Mouse (Mus musculus): ENCODE results near the gene Tnr. TPM values are rescaled to one million over a fixed set of nuclear protein-coding genes. Genes with fewer than 3 reads are reported as not detected.
A peak's percentile ranks its signal among the peaks of the same experiment; 100 is the strongest.

Tnr gene
- polyA plus RNA-seq, 1 experiment from 2014 or later = 0.50 TPM

DNA sequence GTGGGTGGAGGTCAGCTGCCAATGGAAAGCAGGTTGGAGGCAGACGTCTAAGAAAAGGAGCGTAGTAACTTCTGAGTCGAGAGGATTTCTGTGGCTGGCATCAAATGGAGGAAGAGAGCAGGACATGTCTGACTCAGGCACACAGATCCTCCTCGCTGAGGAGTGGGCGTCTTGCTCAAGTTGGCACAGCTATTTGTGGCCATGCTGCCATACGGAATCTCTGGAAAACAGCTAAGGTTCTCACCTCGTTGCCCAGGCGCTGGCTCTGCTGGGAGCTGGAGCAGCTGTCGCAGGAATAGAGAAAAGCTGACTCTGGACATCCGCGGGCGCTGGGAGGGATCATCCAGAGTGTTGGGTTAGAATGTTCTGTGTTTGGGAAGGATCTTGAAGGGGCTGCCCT is 250.1 kb downstream of the Tnr start:
- Histone ChIP-seq H3K9ac (replicated peaks) (no peak overlapping the region), H3K27me3 (0 out of 2 replicates have a peak, but pooled peaks cover 2% of the 10 kb centered on the region), H3K9me3 (no peaks in the 10 kb centered on the region), H3K27ac (replicated peaks) (no peak overlapping the region), H3K36me3 (no peaks in the 10 kb centered on the region), H3K4me1 (peaks cover 11% of the 10 kb centered on the region; the same call in 1 of the 2 replicates), H3K4me3 (no peak overlapping the region), H3K4me2 (replicated peaks) (no peak overlapping the region)
- WGBS = 81% methylated on average over 12 of the region's 12 CpGs
- no peak for ATAC-seq (ENCODE audit: low FRiP score, low read depth)

DNA sequence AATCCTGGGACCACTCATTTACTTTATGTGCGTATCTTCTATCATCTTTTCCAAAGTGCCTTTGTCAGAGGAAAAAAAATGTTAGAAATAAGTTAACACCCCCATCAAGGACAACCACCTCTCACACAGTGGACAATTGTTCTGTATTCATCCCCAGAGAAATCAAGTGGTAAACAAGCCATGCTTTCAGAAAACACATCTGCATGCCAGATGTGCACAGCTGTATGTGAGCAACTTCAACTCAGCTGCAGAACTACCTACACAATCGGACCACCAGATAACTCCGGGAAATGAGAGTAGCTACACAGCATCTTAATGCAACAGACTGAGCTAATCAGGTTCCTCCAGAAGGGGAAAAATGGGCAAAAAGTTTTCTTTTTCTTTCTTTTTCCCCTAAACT is 251.6 kb downstream of the Tnr start:
- H3K9me3 ChIP-seq = no peaks in the 10 kb centered on the region
- ATAC-seq (ENCODE audit: low FRiP score, low read depth) = no peak
- 84% methylated on average over 3 of the region's 3 CpGs for WGBS

DNA sequence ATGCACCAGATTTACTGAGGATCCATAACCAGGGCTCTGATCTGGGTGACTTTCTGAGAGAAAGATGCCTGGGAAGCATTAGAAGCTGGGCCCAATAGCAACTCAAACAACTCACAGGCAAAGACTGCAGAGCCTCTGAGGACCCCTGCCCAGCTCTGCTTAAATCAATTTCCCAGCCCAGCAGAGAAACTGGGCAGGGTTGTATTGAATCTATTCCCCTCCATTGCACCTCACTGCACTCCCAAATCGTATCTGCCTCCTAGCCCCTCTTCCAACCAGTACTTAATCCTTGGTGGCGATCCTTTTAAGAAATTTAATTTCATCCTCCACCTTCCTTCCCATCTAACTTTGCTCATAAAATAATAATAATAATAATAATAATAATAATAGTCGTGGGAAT is 253.5 kb downstream of the Tnr start:
- no peak overlapping the region for H3K4me3 ChIP-seq
- whole genome bisulfite sequencing = 46% methylated on average over 3 of the region's 3 CpGs
- no peak overlapping the region for H3K27ac ChIP-seq (replicated peaks)
- H3K9ac ChIP-seq (replicated peaks) = no peak overlapping the region
- no peak overlapping the region for H3K4me2 ChIP-seq (replicated peaks)
- peaks cover 11% of the 10 kb centered on the region; the same call in 1 of the 2 replicates for H3K4me1 ChIP-seq
- H3K36me3 ChIP-seq = no peaks in the 10 kb centered on the region
- H3K27me3 ChIP-seq = 0 out of 2 replicates have a peak, but pooled peaks cover 2% of the 10 kb centered on the region
- H3K9me3 ChIP-seq = no peaks in the 10 kb centered on the region
- no peak for ATAC-seq (ENCODE audit: low FRiP score, low read depth)

More for the DNA sequence above, 251.6 kb downstream of the Tnr start:
- Histone ChIP-seq H3K36me3 (no peaks in the 10 kb centered on the region), H3K27ac (replicated peaks) (no peak overlapping the region), H3K4me3 (no peak overlapping the region), H3K27me3 (0 out of 2 replicates have a peak, but pooled peaks cover 2% of the 10 kb centered on the region), H3K4me2 (replicated peaks) (no peak overlapping the region), H3K4me1 (peaks cover 11% of the 10 kb centered on the region; the same call in 1 of the 2 replicates), H3K9ac (replicated peaks) (no peak overlapping the region)

DNA sequence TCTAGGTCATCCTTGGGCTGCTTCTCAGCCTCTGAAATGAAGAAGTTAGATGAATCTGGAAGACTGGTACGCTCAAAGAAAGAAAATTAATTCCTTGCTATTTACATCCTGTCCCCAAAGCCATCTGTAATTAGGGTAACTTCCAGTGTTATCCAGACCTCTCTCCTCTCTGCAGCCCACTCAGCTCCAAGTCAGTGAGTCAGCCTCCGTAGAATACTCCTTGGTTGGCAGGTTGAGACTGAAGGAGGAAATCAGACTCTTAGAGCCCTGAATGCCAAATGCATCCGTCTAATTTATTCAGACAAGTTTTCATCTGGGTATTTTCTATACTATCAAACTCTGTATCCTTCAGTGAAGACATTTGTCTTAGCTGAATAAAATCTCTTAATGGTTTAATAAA is 255.9 kb downstream of the Tnr start:
- H3K27me3 ChIP-seq = no peaks in the 10 kb centered on the region

DNA sequence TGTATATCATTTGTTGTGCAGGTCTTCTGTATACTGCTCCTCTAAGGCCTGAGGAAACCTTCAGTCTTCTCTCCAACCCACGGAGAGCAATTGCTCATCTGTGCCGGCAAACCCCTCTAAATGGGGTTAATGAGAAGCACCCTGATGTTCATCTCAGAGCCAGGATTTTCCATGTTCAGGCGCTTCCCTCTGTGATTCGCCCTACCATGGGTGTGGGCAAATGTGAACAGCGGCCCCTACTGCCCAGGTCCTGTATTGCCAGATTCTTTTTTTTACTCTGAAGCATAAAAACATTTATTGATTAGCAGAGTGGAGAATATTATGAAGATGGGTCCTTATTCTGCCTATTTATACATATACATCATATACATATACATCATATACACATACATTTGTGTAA is 260.3 kb downstream of the Tnr start:
- H3K9ac ChIP-seq (replicated peaks) = no peak overlapping the region
- H3K4me1 ChIP-seq = no peaks in the 10 kb centered on the region
- WGBS = 28% methylated on average over 5 of the region's 5 CpGs
- peak; percentile 34; the same call in 1 of the 2 replicates for ATAC-seq (ENCODE audit: low FRiP score, low read depth)
- H3K4me2 ChIP-seq (replicated peaks) = no peak overlapping the region
- no peak overlapping the region for H3K4me3 ChIP-seq
- H3K27ac ChIP-seq (replicated peaks) = no peak overlapping the region
- no peaks in the 10 kb centered on the region; the same call in 1 of the 2 replicates for H3K27me3 ChIP-seq
- H3K9me3 ChIP-seq = no peaks in the 10 kb centered on the region
- no peaks in the 10 kb centered on the region for H3K36me3 ChIP-seq

More for the DNA sequence above, 255.9 kb downstream of the Tnr start:
- Histone ChIP-seq H3K4me1 (peaks cover 11% of the 10 kb centered on the region; the same call in 1 of the 2 replicates), H3K9ac (replicated peaks) (no peak overlapping the region), H3K9me3 (no peaks in the 10 kb centered on the region), H3K4me2 (replicated peaks) (no peak overlapping the region), H3K4me3 (no peak overlapping the region), H3K27ac (replicated peaks) (no peak overlapping the region), H3K36me3 (no peaks in the 10 kb centered on the region)
- WGBS = 90% methylated on average over 3 of the region's 3 CpGs
- no peak for ATAC-seq (ENCODE audit: low FRiP score, low read depth)

DNA sequence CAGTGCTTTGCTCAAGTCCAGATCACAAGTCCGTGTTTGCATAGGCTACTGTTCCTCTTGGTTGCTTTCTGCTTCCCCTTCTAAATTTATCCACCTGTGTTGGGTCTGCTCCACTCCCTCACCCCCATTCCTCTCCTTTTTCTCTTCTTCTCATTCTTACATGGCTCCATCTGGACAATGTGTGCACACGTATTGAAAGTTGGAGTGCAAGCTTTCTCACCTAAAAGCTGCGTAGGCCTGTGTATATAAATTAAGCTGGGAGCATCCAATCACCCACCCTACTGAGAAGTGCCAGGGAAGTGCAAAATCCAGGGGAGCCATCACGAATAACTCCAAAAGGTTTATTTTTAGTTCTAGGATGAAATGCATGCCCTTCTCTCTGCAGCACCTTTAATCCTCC is 264.7 kb downstream of the Tnr start:
- no peak overlapping the region for H3K9ac ChIP-seq (replicated peaks)
- no peak overlapping the region for H3K4me2 ChIP-seq (replicated peaks)
- H3K9me3 ChIP-seq = no peaks in the 10 kb centered on the region
- H3K27ac ChIP-seq (replicated peaks) = no peak overlapping the region
- H3K4me1 ChIP-seq = no peaks in the 10 kb centered on the region
- no peaks in the 10 kb centered on the region for H3K36me3 ChIP-seq
- no peak overlapping the region for H3K4me3 ChIP-seq
- H3K27me3 ChIP-seq = no peaks in the 10 kb centered on the region; the same call in 1 of the 2 replicates
- no peak for ATAC-seq (ENCODE audit: low FRiP score, low read depth)
- 72% methylated on average over 4 of the region's 4 CpGs for WGBS

DNA sequence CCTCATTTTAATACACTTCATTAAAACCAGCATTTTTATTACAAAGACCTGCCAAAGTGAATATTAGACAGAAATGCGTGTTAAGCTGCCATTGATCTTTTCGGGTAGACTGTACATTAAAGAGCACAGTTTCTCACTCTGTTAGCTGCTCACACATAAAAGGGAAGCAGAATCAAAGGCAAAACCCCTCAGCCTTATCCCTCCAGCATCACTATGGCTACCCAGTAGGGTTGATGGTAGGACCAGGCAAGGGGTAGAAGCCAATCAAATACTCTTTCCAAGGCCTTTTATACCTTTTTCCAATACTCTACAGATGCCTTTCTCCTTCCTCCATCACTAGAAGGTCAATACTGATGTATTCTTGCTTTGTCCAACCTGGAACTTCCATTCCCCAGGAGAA is 269.0 kb downstream of the Tnr start:
- Histone ChIP-seq H3K4me3 (no peak overlapping the region), H3K36me3 (no peaks in the 10 kb centered on the region), H3K9ac (replicated peaks) (no peak overlapping the region), H3K27ac (replicated peaks) (no peak overlapping the region), H3K4me1 (no peaks in the 10 kb centered on the region), H3K4me2 (replicated peaks) (no peak overlapping the region), H3K27me3 (no peaks in the 10 kb centered on the region; the same call in 1 of the 2 replicates), H3K9me3 (no peaks in the 10 kb centered on the region)
- no peak for ATAC-seq (ENCODE audit: low FRiP score, low read depth)
- 89% methylated on average over 2 of the region's 2 CpGs for WGBS

DNA sequence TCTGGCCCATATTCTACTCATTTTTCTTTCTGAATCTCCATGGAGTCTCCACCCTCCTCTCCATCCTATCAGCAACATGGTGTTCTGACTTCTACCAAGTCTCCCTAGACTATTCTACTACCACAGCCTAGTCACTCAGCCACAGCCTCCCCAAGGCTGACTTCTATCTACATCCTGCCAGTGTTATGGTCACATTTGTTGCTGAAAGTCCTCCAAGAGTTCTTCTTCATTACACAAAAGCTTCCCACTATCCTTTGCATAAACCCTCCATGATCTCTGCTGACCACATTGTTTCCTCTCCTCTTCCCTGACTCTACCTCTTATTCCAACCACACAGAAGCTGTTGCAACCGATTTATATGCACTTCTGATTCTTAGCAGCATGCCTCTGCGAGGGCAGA is 272.5 kb downstream of the Tnr start:
- 79% methylated on average over 2 of the region's 2 CpGs for WGBS
- no peak overlapping the region for H3K9ac ChIP-seq (replicated peaks)
- H3K36me3 ChIP-seq = no peaks in the 10 kb centered on the region
- H3K4me2 ChIP-seq (replicated peaks) = no peak overlapping the region
- no peaks in the 10 kb centered on the region for H3K27me3 ChIP-seq
- H3K9me3 ChIP-seq = no peaks in the 10 kb centered on the region
- H3K4me1 ChIP-seq = no peaks in the 10 kb centered on the region
- H3K4me3 ChIP-seq = no peak overlapping the region
- no peak for ATAC-seq (ENCODE audit: low FRiP score, low read depth)
- H3K27ac ChIP-seq (replicated peaks) = no peak overlapping the region

DNA sequence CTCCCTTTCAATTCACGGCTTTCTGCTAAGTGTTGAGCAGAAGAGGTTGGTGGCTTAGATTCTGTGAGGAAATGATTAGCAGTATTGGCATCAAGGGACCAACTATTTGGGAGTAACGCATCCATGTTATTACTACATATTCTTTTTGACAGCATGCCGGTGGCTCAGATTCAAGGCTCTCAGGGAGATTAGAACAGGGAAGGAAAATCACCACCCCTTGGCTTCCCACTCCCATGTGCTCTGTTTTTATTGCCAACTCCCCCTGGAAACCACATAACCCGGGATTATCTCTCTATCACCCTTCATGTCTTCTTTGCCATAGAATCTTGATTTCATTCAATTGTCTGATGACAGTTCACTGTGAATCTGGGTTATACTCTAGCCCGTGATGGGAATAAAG is 276.8 kb downstream of the Tnr start:
- WGBS = 83% methylated on average over 5 of the region's 5 CpGs
- no peak for ATAC-seq (ENCODE audit: low FRiP score, low read depth)

DNA sequence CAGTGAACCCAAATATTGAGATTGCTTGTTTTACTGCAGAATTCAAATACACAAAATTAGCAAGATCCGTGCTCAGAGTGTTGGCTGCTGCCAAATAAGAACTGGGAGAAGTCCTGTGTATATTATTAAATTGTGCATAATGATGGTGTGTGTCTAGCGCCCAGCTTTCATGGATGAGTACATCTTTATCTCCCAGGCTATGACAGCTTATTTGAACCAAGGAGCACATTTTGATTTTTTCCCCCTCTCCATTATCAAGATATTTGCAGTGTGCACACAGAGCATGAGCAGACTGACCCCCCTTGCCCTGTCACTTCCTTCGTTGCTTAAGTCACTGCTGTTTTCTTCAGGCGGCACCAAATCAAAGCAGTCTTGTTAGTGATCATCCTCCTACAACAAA is 278.2 kb downstream of the Tnr start:
- no peak overlapping the region for H3K27ac ChIP-seq (replicated peaks)
- no peak overlapping the region for H3K4me3 ChIP-seq
- no peak overlapping the region for H3K9ac ChIP-seq (replicated peaks)
- no peaks in the 10 kb centered on the region for H3K9me3 ChIP-seq
- no peaks in the 10 kb centered on the region for H3K27me3 ChIP-seq
- no peak overlapping the region for H3K4me2 ChIP-seq (replicated peaks)
- H3K36me3 ChIP-seq = no peaks in the 10 kb centered on the region
- no peak for ATAC-seq (ENCODE audit: low FRiP score, low read depth)
- no peaks in the 10 kb centered on the region for H3K4me1 ChIP-seq
- 66% methylated on average over 4 of the region's 4 CpGs for WGBS

More for the DNA sequence above, 276.8 kb downstream of the Tnr start:
- H3K4me3 ChIP-seq = no peak overlapping the region
- H3K9ac ChIP-seq (replicated peaks) = no peak overlapping the region
- H3K36me3 ChIP-seq = no peaks in the 10 kb centered on the region
- H3K4me2 ChIP-seq (replicated peaks) = no peak overlapping the region
- H3K27ac ChIP-seq (replicated peaks) = no peak overlapping the region
- H3K9me3 ChIP-seq = no peaks in the 10 kb centered on the region
- H3K27me3 ChIP-seq = no peaks in the 10 kb centered on the region
- H3K4me1 ChIP-seq = no peaks in the 10 kb centered on the region

DNA sequence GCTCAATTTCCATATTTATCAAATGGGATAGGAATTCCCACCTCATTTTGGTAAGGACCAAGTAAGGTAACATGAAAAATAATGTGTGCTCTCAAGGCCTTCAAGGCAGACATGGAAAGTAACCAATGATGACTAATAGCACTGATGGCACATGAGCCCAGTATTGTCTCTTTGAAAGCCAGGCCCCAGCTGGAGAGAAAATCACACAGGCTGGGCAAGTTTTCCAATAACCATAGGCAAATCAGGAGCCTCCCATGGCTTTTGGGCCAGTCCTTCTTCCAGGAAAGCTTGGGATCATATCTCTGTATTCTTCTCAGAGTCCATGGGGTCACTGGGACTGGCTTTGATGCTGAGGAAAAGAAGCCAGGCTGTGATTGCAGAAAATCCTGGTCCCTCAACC is 280.1 kb downstream of the Tnr start:
- no peak for ATAC-seq (ENCODE audit: low FRiP score, low read depth)
- no peak overlapping the region for H3K9ac ChIP-seq (replicated peaks)
- H3K36me3 ChIP-seq = no peaks in the 10 kb centered on the region
- H3K4me1 ChIP-seq = no peaks in the 10 kb centered on the region
- H3K27me3 ChIP-seq = no peaks in the 10 kb centered on the region
- H3K27ac ChIP-seq (replicated peaks) = no peak overlapping the region
- H3K4me2 ChIP-seq (replicated peaks) = no peak overlapping the region
- no peaks in the 10 kb centered on the region for H3K9me3 ChIP-seq
- H3K4me3 ChIP-seq = no peak overlapping the region

DNA sequence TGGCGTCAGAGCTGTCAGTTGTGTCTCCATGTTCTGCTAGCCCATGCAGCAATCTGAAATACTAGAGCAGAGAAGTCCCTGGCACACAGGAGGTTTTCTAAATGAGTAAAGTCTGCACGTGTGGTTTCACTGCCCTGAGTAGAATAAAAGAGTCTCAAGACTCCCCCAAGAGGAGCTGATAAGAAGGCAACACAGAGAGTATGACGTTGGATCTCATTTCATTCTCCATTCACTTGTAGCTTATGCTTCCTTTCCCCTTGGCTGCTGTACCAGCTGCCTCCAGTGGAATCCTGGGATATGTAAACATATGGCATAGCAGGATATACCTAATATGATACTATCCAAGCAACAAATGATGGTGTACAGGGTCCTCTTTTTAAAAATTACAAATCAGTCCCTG is 285.9 kb downstream of the Tnr start:
- H3K27ac ChIP-seq (replicated peaks) = no peak overlapping the region
- WGBS = 57% methylated on average over 3 of the region's 3 CpGs
- no peak for ATAC-seq (ENCODE audit: low FRiP score, low read depth)

DNA sequence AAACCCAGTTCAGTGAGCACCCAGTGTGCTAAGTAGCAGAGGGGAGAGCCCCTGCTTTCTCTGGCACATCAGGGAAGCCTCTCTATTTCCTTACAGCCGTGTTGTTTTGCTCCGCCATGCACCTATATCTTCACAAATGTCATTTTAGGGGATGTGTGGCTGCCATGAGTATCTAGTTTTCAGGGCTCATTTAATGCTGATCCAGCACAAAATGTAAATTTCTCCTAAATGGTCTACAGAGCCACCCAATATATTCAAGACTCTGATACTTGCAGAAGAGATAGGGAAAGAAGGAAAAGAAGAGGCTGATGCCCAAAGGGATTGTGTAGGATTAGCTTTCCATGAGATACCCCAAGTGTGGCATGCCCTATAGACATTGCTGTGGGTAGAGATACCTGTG is 288.2 kb downstream of the Tnr start:
- no peak overlapping the region for H3K9ac ChIP-seq (replicated peaks)
- no peaks in the 10 kb centered on the region for H3K9me3 ChIP-seq
- no peak overlapping the region for H3K4me3 ChIP-seq
- no peak overlapping the region for H3K4me2 ChIP-seq (replicated peaks)
- H3K4me1 ChIP-seq = 0 out of 2 replicates have a peak, but pooled peaks cover 10% of the 10 kb centered on the region
- WGBS = 91% methylated on average over 2 of the region's 2 CpGs
- no peaks in the 10 kb centered on the region for H3K27me3 ChIP-seq
- no peaks in the 10 kb centered on the region for H3K36me3 ChIP-seq
- H3K27ac ChIP-seq (replicated peaks) = no peak overlapping the region
- no peak for ATAC-seq (ENCODE audit: low FRiP score, low read depth)

More for the DNA sequence above, 285.9 kb downstream of the Tnr start:
- H3K4me2 ChIP-seq (replicated peaks) = no peak overlapping the region
- H3K9ac ChIP-seq (replicated peaks) = no peak overlapping the region
- H3K9me3 ChIP-seq = no peaks in the 10 kb centered on the region
- H3K36me3 ChIP-seq = no peaks in the 10 kb centered on the region
- no peaks in the 10 kb centered on the region for H3K27me3 ChIP-seq
- H3K4me3 ChIP-seq = no peak overlapping the region
- H3K4me1 ChIP-seq = 0 out of 2 replicates have a peak, but pooled peaks cover 10% of the 10 kb centered on the region
